8 mouse cellular contexts compared by ENCODE assay signal in the genomic region with DNA sequence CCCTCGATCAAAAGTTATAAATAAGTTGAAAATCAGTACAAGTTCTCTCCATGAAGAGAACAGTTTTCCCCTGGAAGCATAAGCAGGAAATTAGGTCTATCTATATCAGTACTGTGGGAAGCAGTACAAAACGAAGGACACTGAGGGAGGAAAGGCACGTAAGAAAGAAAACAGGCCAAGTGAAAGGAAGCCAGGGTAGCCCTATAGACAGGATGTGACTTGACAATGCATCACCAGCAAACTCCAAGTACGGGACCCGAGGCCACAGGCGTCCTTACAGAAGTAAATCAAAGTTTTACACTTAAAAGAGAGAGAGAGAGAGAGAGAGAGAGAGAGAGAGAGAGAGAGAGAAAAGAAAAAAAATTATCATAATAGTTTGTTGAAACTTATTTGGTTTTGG. TPM values are rescaled to one million over a fixed set of nuclear protein-coding genes. Genes with fewer than 3 reads are reported as not detected.
A peak's percentile ranks its signal among the peaks of the same experiment; 100 is the strongest.
DNase-seq lines count a peak whose midpoint lies in the region; ATAC-seq lines count a peak whose summit lies in the region.

No protein-coding gene starts in this region.

- ATAC-seq in heart, embryonic 13.5 days (ENCODE audit: extremely low read depth, insufficient number of reproducible peaks, low FRiP score, low TSS enrichment) = no peak
- ATAC-seq in intestine, embryonic 15.5 days = no peak
- ATAC-seq in erythroid progenitor cell, adult 5-6 weeks (replicated peaks; ENCODE audit: low FRiP score, poor library complexity, severe bottlenecking) = no peak

- peak overlapping the region; percentile 95 for H3K4me2 ChIP-seq in heart, embryonic 13.5 days
- peak overlapping the region; percentile 89 for H3K4me2 ChIP-seq in intestine, embryonic 15.5 days (replicated peaks)

- intact Hi-C loops in heart, postnatal 36 days (cut with DNase I) = loop anchor here (5.0 kb wide), 2 partner anchors 39 to 111 kb away; no protein-coding TSS in a partner anchor
- intact Hi-C loops in gastrocnemius, postnatal 36 days (cut with DNase I) = loop anchor here (10.0 kb wide), 1 partner anchor 204 kb away; no protein-coding TSS in a partner anchor

- H3K4me3 ChIP-seq in heart, embryonic 13.5 days = peak overlapping the region; percentile 82
- peak overlapping the region; percentile 79 for H3K4me3 ChIP-seq in intestine, embryonic 15.5 days (replicated peaks)

- peak overlapping the region; percentile 37; the same call in 1 of the 2 replicates for H3K9ac ChIP-seq in heart, embryonic 13.5 days
- no peak overlapping the region for H3K9ac ChIP-seq in intestine, embryonic 15.5 days

- peak overlapping the region; percentile 66 for H3K27ac ChIP-seq in heart, embryonic 13.5 days (replicated peaks)
- H3K27ac ChIP-seq in intestine, embryonic 15.5 days = peak overlapping the region; percentile 49; the same call in 1 of the 2 replicates

- 37% methylated on average over 6 of the region's 6 CpGs for WGBS in heart, embryonic 13.5 days
- WGBS in intestine, embryonic 15.5 days = 31% methylated on average over 6 of the region's 6 CpGs

- no peaks in the 10 kb centered on the region for H3K9me3 ChIP-seq in heart, embryonic 13.5 days
- H3K9me3 ChIP-seq in intestine, embryonic 15.5 days = no peaks in the 10 kb centered on the region

- H3K4me1 ChIP-seq in heart, embryonic 13.5 days = peaks cover 57% of the 10 kb centered on the region
- H3K4me1 ChIP-seq in intestine, embryonic 15.5 days (replicated peaks) = peaks cover 33% of the 10 kb centered on the region

- no peak for DNase-seq in heart, postnatal 36 days
- DNase-seq in thymus, postnatal 14 days = peak; percentile 36
- no peak for DNase-seq in thymus, postnatal 4 days
- no peak for DNase-seq in ovary, postnatal 10 days (ENCODE audit: low spot score)
- DNase-seq in gastrocnemius, postnatal 36 days = no peak

- no peaks in the 10 kb centered on the region for H3K36me3 ChIP-seq in heart, embryonic 13.5 days
- H3K36me3 ChIP-seq in intestine, embryonic 15.5 days = no peaks in the 10 kb centered on the region

- H3K27me3 ChIP-seq in heart, embryonic 13.5 days (replicated peaks) = peaks cover 23% of the 10 kb centered on the region
- H3K27me3 ChIP-seq in intestine, embryonic 15.5 days (replicated peaks) = no peaks in the 10 kb centered on the region

RNA-seq across cellular contexts. Expression of a gene that starts 2.8 kb away (rescaled TPM):
- polyA plus RNA-seq in heart, embryonic 13.5 days (2015; fragmentation: Nextera tagmentation; extraction: Ambion mirVana) = 7.4 and 9.9 TPM in 2 replicates
- total RNA-seq in heart, postnatal 36 days (2021) = 10 to 100 TPM; 56.1 to 78.5 TPM
- polyA plus RNA-seq in intestine, embryonic 15.5 days (2015; fragmentation: Nextera tagmentation; extraction: Ambion mirVana) = 54.2 and 57.9 TPM in 2 replicates
- total RNA-seq in erythroid progenitor cell, adult 5-6 weeks (2015; ENCODE audit: low replicate concordance) = 3.8 and 5.4 TPM in 2 replicates
- 0.68 and 0.90 TPM in 2 replicates for total RNA-seq in erythroid progenitor cell, adult 5-6 weeks (2017; ENCODE audit: low replicate concordance)
- 10 to 100 TPM; 17.1 to 32.7 TPM for total RNA-seq in gastrocnemius, postnatal 36 days (2021)
